Mouse (Mus musculus): ENCODE measurements at regions not wholly inside any gene's neighbourhood (a gene's known extent, or its start where the extent isn't known, plus 50 kb on each side); places are given as distances from the start of the nearest gene placed in this dataset.

GRCm38 (mm10) chr8:25449590-25449989, 625.4 kb upstream of the Adam5 start:
- TF ChIP-seq CTCF (IDR thresholded peaks at IDR 0.05; ENCODE audit: extremely low read depth, insufficient read length, insufficient replicate concordance, low read depth, low read length) (no peak), POLR2A (IDR thresholded peaks at IDR 0.05; ENCODE audit: low read depth, low read length) (no peak)
